ENCODE assay signal across 19 mouse cellular contexts in the genomic region with DNA sequence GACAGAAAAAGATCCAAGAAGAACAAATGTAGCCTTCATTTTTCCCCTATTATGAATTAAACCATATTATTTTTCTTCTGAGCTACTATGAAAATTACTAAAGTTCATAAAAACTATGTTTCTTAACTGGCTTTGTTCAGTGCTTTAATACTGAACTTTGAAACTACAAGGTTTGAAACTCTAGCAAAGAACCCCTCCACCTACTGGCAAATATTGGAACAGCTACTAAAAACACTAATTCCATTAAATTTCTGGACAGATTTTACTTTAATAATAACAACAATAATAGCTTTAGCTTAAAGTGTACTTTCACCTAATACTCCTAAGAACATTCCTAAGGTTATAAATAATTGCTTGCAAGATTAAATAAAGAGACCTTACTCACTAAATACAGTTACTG. TPM values are rescaled to one million over a fixed set of nuclear protein-coding genes. Genes with fewer than 3 reads are reported as not detected.
DNase-seq lines count a peak whose midpoint lies in the region; ATAC-seq and TF ChIP-seq lines count a peak whose summit lies in the region.
"Had no signal": no experiment of that assay in that cellular context is flagged by ENCODE, and none has a peak within 500 bp of the region (broad histone marks: within the 10 kb centered on the region; RNA-seq: fewer than 3 reads in every experiment).

No protein-coding gene starts in this region.

- H3K36me3 ChIP-seq in hindbrain, postnatal 0 days (ENCODE audit: insufficient read depth, low read length): no peaks in the 10 kb centered on the region
- H3K36me3 ChIP-seq in hindbrain, embryonic 11.5 days (ENCODE audit: control insufficient read depth, insufficient read depth, low read length): no peaks in the 10 kb centered on the region
- H3K36me3 ChIP-seq in liver, postnatal 0 days (replicated peaks; ENCODE audit: insufficient read depth, low read length): no peaks in the 10 kb centered on the region
- H3K36me3 ChIP-seq in liver, embryonic 11.5 days (ENCODE audit: control insufficient read depth, insufficient read depth, low read length): no peaks in the 10 kb centered on the region
- peaks cover 7 to 53% of the 10 kb centered on the region in 2 experiments for H3K36me3 ChIP-seq in CH12.LX (replicated peaks in 1 of 2; ENCODE audit: control insufficient read depth in 1 of 2, insufficient read depth in 1 of 2, low read length in 1 of 2)
- H3K36me3 ChIP-seq: hindbrain, embryonic 13.5 days had no signal

- no peak overlapping the region for H3K4me3 ChIP-seq in hindbrain, postnatal 0 days (ENCODE audit: low read length)
- no peak overlapping the region for H3K4me3 ChIP-seq in hindbrain, embryonic 11.5 days (ENCODE audit: low read depth, low read length)
- H3K4me3 ChIP-seq in liver, postnatal 0 days (ENCODE audit: low read depth, low read length): no peak overlapping the region
- H3K4me3 ChIP-seq in liver, embryonic 11.5 days (ENCODE audit: low read depth, low read length): no peak overlapping the region
- no peak overlapping the region for H3K4me3 ChIP-seq in CH12.LX (replicated peaks in 1 of 3; ENCODE audit: low read depth in 2 of 3, low read length in 2 of 3, poor library complexity in 1 of 3)
- no peak overlapping the region for H3K4me3 ChIP-seq in cerebellum, adult 2 months (replicated peaks; ENCODE audit: insufficient read depth, low read depth, low read length)
- H3K4me3 ChIP-seq: heart, embryonic 15.5 days; hindbrain, embryonic 13.5 days had no signal

- in situ Hi-C loops in CH12.LX (cut with MboI; ENCODE audit: low pct_ligation_motif_present, low pct_unique_long_range_greater_than_20kb, low sequenced_read_pairs): loop anchor here (25.0 kb wide), 1 partner anchor 243 kb away; no protein-coding TSS in a partner anchor

- DNase-seq in hindbrain, postnatal 0 days (ENCODE audit: low spot score): peak; percentile 35
- no peak for DNase-seq in hindbrain, embryonic 11.5 days (ENCODE audit: low spot score)
- DNase-seq in liver, postnatal 0 days: no peak
- DNase-seq in liver, embryonic 11.5 days (ENCODE audit: low spot score): no peak
- DNase-seq in CH12.LX (ENCODE audit: extremely low read depth): no peak
- DNase-seq in NIH3T3 (ENCODE audit: low read depth): peak; percentile 54
- no peak for DNase-seq in cerebellum, adult 2 months
- DNase-seq in right cerebral cortex, postnatal 36 days (ENCODE audit: low spot score in 2 of 2): no peak
- DNase-seq: adrenal gland, postnatal 36 days; cerebellum, postnatal 36 days; layer of hippocampus, adult 9-11 months; spleen, adult 18-20 months had no signal

- no peak for TF ChIP-seq EP300 in liver, postnatal 0 days (IDR thresholded peaks at IDR 0.05; ENCODE audit: low read depth)
- TF ChIP-seq EP300 in CH12.LX (IDR thresholded peaks at IDR 0.05; ENCODE audit: low read length): no peak

- TF ChIP-seq RAD21 in CH12.LX (IDR thresholded peaks at IDR 0.05; ENCODE audit: low read depth, low read length): peak; percentile 30

- no peak for ATAC-seq in hindbrain, postnatal 0 days
- no peak for ATAC-seq in hindbrain, embryonic 11.5 days (ENCODE audit: low FRiP score)
- no peak for ATAC-seq in liver, postnatal 0 days
- ATAC-seq in liver, embryonic 11.5 days (replicated peaks; ENCODE audit: low FRiP score): no peak

- peak; percentile 52 for TF ChIP-seq CTCF in hindbrain, postnatal 0 days (IDR thresholded peaks at IDR 0.05; ENCODE audit: low read depth)
- peak; percentile 43 for TF ChIP-seq CTCF in liver, postnatal 0 days (IDR thresholded peaks at IDR 0.05; ENCODE audit: low read depth)
- peak in 1 of 2 experiments; percentile 49; a peak in 2 of 4 replicates for TF ChIP-seq CTCF in CH12.LX (conservative IDR thresholded peaks at IDR 0.05 in 1 of 2, IDR thresholded peaks at IDR 0.05 in 1 of 2; ENCODE audit: low read depth in 2 of 2, low read length in 2 of 2)
- no peak for TF ChIP-seq CTCF in cerebellum, adult 2 months (IDR thresholded peaks at IDR 0.05; ENCODE audit: borderline replicate concordance, insufficient read depth, low read depth, low read length)

- no peak for TF ChIP-seq POLR2A in CH12.LX (IDR thresholded peaks at IDR 0.05; ENCODE audit: low read depth, low read length)
- TF ChIP-seq POLR2A in cerebellum, adult 2 months (IDR thresholded peaks at IDR 0.05; ENCODE audit: borderline replicate concordance, insufficient read depth, low read length): no peak

- no peaks in the 10 kb centered on the region for H3K27me3 ChIP-seq in hindbrain, postnatal 0 days (ENCODE audit: insufficient read depth, low read length)
- H3K27me3 ChIP-seq in hindbrain, embryonic 11.5 days (ENCODE audit: control insufficient read depth, insufficient read depth, low read length): no peaks in the 10 kb centered on the region
- no peaks in the 10 kb centered on the region for H3K27me3 ChIP-seq in liver, postnatal 0 days (ENCODE audit: insufficient read depth, low read length)
- H3K27me3 ChIP-seq in liver, embryonic 11.5 days (replicated peaks; ENCODE audit: control insufficient read depth, insufficient read depth, low read length): no peaks in the 10 kb centered on the region; the same call in 1 of the 2 replicates
- H3K27me3 ChIP-seq in CH12.LX (replicated peaks): no peaks in the 10 kb centered on the region
- H3K27me3 ChIP-seq in cerebellum, adult 2 months (ENCODE audit: control insufficient read depth, insufficient read depth, low read length): no peaks in the 10 kb centered on the region
- H3K27me3 ChIP-seq: heart, embryonic 15.5 days; hindbrain, embryonic 13.5 days had no signal

- no peak overlapping the region for H3K4me2 ChIP-seq in hindbrain, postnatal 0 days (ENCODE audit: low read depth, low read length)
- no peak overlapping the region for H3K4me2 ChIP-seq in hindbrain, embryonic 11.5 days (replicated peaks; ENCODE audit: low read depth, low read length)
- H3K4me2 ChIP-seq in liver, postnatal 0 days (ENCODE audit: low read depth, low read length): no peak overlapping the region
- no peak overlapping the region for H3K4me2 ChIP-seq in liver, embryonic 11.5 days
- no peak overlapping the region for H3K4me2 ChIP-seq in CH12.LX (ENCODE audit: insufficient read depth, low read depth, poor library complexity, severe bottlenecking)
- H3K4me2 ChIP-seq: heart, embryonic 15.5 days; hindbrain, embryonic 13.5 days had no signal

- no peaks in the 10 kb centered on the region for H3K4me1 ChIP-seq in hindbrain, postnatal 0 days (ENCODE audit: insufficient read depth, low read length)
- no peaks in the 10 kb centered on the region for H3K4me1 ChIP-seq in hindbrain, embryonic 11.5 days (replicated peaks; ENCODE audit: control insufficient read depth, insufficient read depth, low read length)
- H3K4me1 ChIP-seq in liver, postnatal 0 days (ENCODE audit: insufficient read depth): no peaks in the 10 kb centered on the region
- H3K4me1 ChIP-seq in liver, embryonic 11.5 days (replicated peaks; ENCODE audit: control insufficient read depth, insufficient read depth, low read length): no peaks in the 10 kb centered on the region
- no peaks in the 10 kb centered on the region for H3K4me1 ChIP-seq in CH12.LX (ENCODE audit: control insufficient read depth in 1 of 2, insufficient read depth in 2 of 2)
- H3K4me1 ChIP-seq in cerebellum, adult 2 months (ENCODE audit: control insufficient read depth, insufficient read depth, low read length): no peaks in the 10 kb centered on the region
- H3K4me1 ChIP-seq: heart, embryonic 15.5 days; hindbrain, embryonic 13.5 days had no signal

- dilution Hi-C loops in CH12.LX (cut with MboI; ENCODE audit: extremely low pct_ligation_motif_present, extremely low pct_unique_long_range_greater_than_20kb, low sequenced_read_pairs): no loop called here

- no peak overlapping the region for H3K9ac ChIP-seq in hindbrain, postnatal 0 days (replicated peaks; ENCODE audit: low read length)
- H3K9ac ChIP-seq in hindbrain, embryonic 11.5 days (ENCODE audit: low read depth, low read length): no peak overlapping the region
- no peak overlapping the region for H3K9ac ChIP-seq in liver, postnatal 0 days (replicated peaks)
- no peak overlapping the region for H3K9ac ChIP-seq in liver, embryonic 11.5 days (ENCODE audit: low read depth, low read length)
- H3K9ac ChIP-seq in CH12.LX (ENCODE audit: insufficient read depth, low read depth): no peak overlapping the region
- H3K9ac ChIP-seq: heart, embryonic 15.5 days; hindbrain, embryonic 13.5 days had no signal

- H3K79me2 ChIP-seq in CH12.LX (replicated peaks; ENCODE audit: control insufficient read depth, extremely low read depth, insufficient read depth, poor library complexity, severe bottlenecking): no peaks in the 10 kb centered on the region

- no peaks in the 10 kb centered on the region for H3K9me3 ChIP-seq in hindbrain, postnatal 0 days (ENCODE audit: low read length)
- H3K9me3 ChIP-seq in hindbrain, embryonic 11.5 days (ENCODE audit: control insufficient read depth, low read length): no peaks in the 10 kb centered on the region
- H3K9me3 ChIP-seq in liver, postnatal 0 days (ENCODE audit: low read length): no peaks in the 10 kb centered on the region
- no peaks in the 10 kb centered on the region for H3K9me3 ChIP-seq in liver, embryonic 11.5 days (ENCODE audit: control insufficient read depth, low read length)
- H3K9me3 ChIP-seq in CH12.LX (replicated peaks; ENCODE audit: low read length): no peaks in the 10 kb centered on the region
- H3K9me3 ChIP-seq: heart, embryonic 15.5 days; hindbrain, embryonic 13.5 days had no signal

- H3K27ac ChIP-seq in hindbrain, postnatal 0 days: no peak overlapping the region
- no peak overlapping the region for H3K27ac ChIP-seq in hindbrain, embryonic 11.5 days (ENCODE audit: low read depth, low read length)
- no peak overlapping the region for H3K27ac ChIP-seq in liver, postnatal 0 days (ENCODE audit: low read depth)
- no peak overlapping the region for H3K27ac ChIP-seq in liver, embryonic 11.5 days (ENCODE audit: low read depth, low read length)
- H3K27ac ChIP-seq in CH12.LX (ENCODE audit: insufficient read depth, low read depth): no peak overlapping the region
- no peak overlapping the region for H3K27ac ChIP-seq in cerebellum, adult 2 months (ENCODE audit: insufficient read depth, low read length)
- H3K27ac ChIP-seq: heart, embryonic 15.5 days; hindbrain, embryonic 13.5 days had no signal

RNA-seq across cellular contexts. Expression of a gene that starts 14.4 kb away (rescaled TPM):
- 1.8 and 3.1 TPM in 2 replicates for total RNA-seq in hindbrain, postnatal 0 days (2014; rRNA removed)
- 2.6 and 3.0 TPM in 2 replicates for polyA plus RNA-seq in hindbrain, postnatal 0 days (2015; fragmentation: Nextera tagmentation; extraction: Ambion mirVana)
- polyA plus RNA-seq in hindbrain, embryonic 11.5 days (2014; fragmentation: Nextera tagmentation; extraction: Ambion mirVana): 7.9 and 8.0 TPM in 2 replicates
- polyA plus RNA-seq in liver, postnatal 0 days (2015; fragmentation: Nextera tagmentation; extraction: Ambion mirVana): 2.3 and 2.4 TPM in 2 replicates
- polyA plus RNA-seq in liver, embryonic 11.5 days (2014; fragmentation: Nextera tagmentation; extraction: Ambion mirVana): 11.1 and 13.5 TPM in 2 replicates
- total RNA-seq in CH12.LX (2012; rRNA removed): 5.2 and 5.4 TPM in 2 replicates
- 16.4 and 18.9 TPM in 2 replicates for total RNA-seq in CH12.LX (2014; rRNA removed)
- 19.2 and 24.4 TPM in 2 replicates for polyA plus RNA-seq in CH12.LX (2012; ENCODE audit: insufficient read length, low read depth)
- 5.1 and 5.8 TPM in 2 replicates for polyA plus RNA-seq in cerebellum, adult 2 months (2012; rRNA removed)

RNA-seq across cellular contexts. Expression of a gene that starts 15.3 kb away (rescaled TPM):
- not detected in 2 replicates for total RNA-seq in hindbrain, postnatal 0 days (2014; rRNA removed)
- 0.45 TPM in 1 of 2 replicates, not detected in the other for polyA plus RNA-seq in hindbrain, postnatal 0 days (2015; fragmentation: Nextera tagmentation; extraction: Ambion mirVana)
- 1.4 and 2.6 TPM in 2 replicates for polyA plus RNA-seq in hindbrain, embryonic 11.5 days (2014; fragmentation: Nextera tagmentation; extraction: Ambion mirVana)
- polyA plus RNA-seq in liver, postnatal 0 days (2015; fragmentation: Nextera tagmentation; extraction: Ambion mirVana): 0.26 and 0.32 TPM in 2 replicates
- 3.6 and 4.3 TPM in 2 replicates for polyA plus RNA-seq in liver, embryonic 11.5 days (2014; fragmentation: Nextera tagmentation; extraction: Ambion mirVana)
- total RNA-seq in CH12.LX (2012; rRNA removed) (not detected in 2 replicates), CH12.LX (2014; rRNA removed) (not detected in 2 replicates)
- polyA plus RNA-seq in CH12.LX (2012; ENCODE audit: insufficient read length, low read depth): not detected in 2 replicates
- not detected in 2 replicates for polyA plus RNA-seq in cerebellum, adult 2 months (2012; rRNA removed)
- total RNA-seq: adrenal gland, postnatal 36 days had no signal
- polyA plus RNA-seq: neural tube, embryonic 14.5 days had no signal

RNA-seq across cellular contexts. Expression of a gene that starts 18.0 kb away (rescaled TPM):
- total RNA-seq in hindbrain, postnatal 0 days (2014; rRNA removed): not detected in 2 replicates
- not detected in 2 replicates for polyA plus RNA-seq in hindbrain, postnatal 0 days (2015; fragmentation: Nextera tagmentation; extraction: Ambion mirVana)
- polyA plus RNA-seq in hindbrain, embryonic 11.5 days (2014; fragmentation: Nextera tagmentation; extraction: Ambion mirVana): not detected in 2 replicates
- not detected in 2 replicates for polyA plus RNA-seq in liver, postnatal 0 days (2015; fragmentation: Nextera tagmentation; extraction: Ambion mirVana)
- not detected in 2 replicates for polyA plus RNA-seq in liver, embryonic 11.5 days (2014; fragmentation: Nextera tagmentation; extraction: Ambion mirVana)
- not detected in 2 replicates for total RNA-seq in CH12.LX (2012; rRNA removed)
- total RNA-seq in CH12.LX (2014; rRNA removed): not detected in 2 replicates
- polyA plus RNA-seq in CH12.LX (2012; ENCODE audit: insufficient read length, low read depth): not detected in 2 replicates
- polyA plus RNA-seq in cerebellum, adult 2 months (2012; rRNA removed): not detected in 2 replicates
- total RNA-seq: adrenal gland, postnatal 36 days; ES-E14; gastrocnemius, postnatal 4 days had no signal
- polyA plus RNA-seq: heart, embryonic 15.5 days; hindbrain, embryonic 13.5 days; kidney, embryonic 16.5 days; limb, embryonic 11.5 days; neural tube, embryonic 14.5 days had no signal

Comparison
In these comparisons a context has a peak if more than half of its experiments do, and no peak if none do; other contexts are left out.
1. DNase-seq: peak in hindbrain, postnatal 0 days (single experiment) and NIH3T3 (single experiment); none in hindbrain, embryonic 11.5 days (single experiment), liver, postnatal 0 days (single experiment), liver, embryonic 11.5 days (single experiment), CH12.LX (single experiment), cerebellum, adult 2 months (0 of 2) and right cerebral cortex, postnatal 36 days (0 of 2).